Mouse (Mus musculus) intestine, postnatal 0 days (tissue): Measurements from ENCODE around the gene Psmd5. TPM values are rescaled to one million over a fixed set of nuclear protein-coding genes. Genes with fewer than 3 reads are reported as not detected.
"Not testable (repeated sequence)": the region's sequence is repeated elsewhere in the genome, so short reads cannot be mapped to it uniquely, and the experiment has no call there.

Experiments
- ATAC-seq: fragments of 200-750 bp; cut with Nextera tagmentation; 2 replicates; pipeline ENCODE4 v1.8.0; 2017; ENCODE audit warnings: mild to moderate bottlenecking, moderate TSS enrichment, moderate library complexity
- H3K27ac ChIP-seq: fragments of 300-500 bp; sonication (generic); 2 replicates; pipeline ENCODE4 v1.5.1; 2014; ENCODE audit warnings: mild to moderate bottlenecking, low read depth, low read length, moderate library complexity
- H3K27me3 ChIP-seq: fragments of 300-500 bp; sonication (generic); replicated peaks from 2 replicates; pipeline ENCODE4 v1.6.1; 2014; ENCODE audit warnings: low read length, mixed read lengths; ENCODE audit not compliant: control insufficient read depth, insufficient read depth
- H3K36me3 ChIP-seq: fragments of 300-500 bp; sonication (generic); 2 replicates; pipeline ENCODE4 v1.6.1; 2014; ENCODE audit warnings: mild to moderate bottlenecking, moderate library complexity; ENCODE audit not compliant: control insufficient read depth, insufficient read depth
- H3K4me1 ChIP-seq: fragments of 300-500 bp; sonication (generic); replicated peaks from 2 replicates; pipeline ENCODE4 v1.6.1; 2014; ENCODE audit warnings: antibody characterized with exemption, low read length, mixed read lengths; ENCODE audit not compliant: control insufficient read depth, insufficient read depth
- H3K4me2 ChIP-seq: fragments of 300-500 bp; sonication (generic); replicated peaks from 2 replicates; pipeline ENCODE4 v1.6.1; 2014; ENCODE audit warnings: low read depth, mild to moderate bottlenecking, moderate library complexity
- H3K4me3 ChIP-seq: fragments of 300-500 bp; sonication (generic); 2 replicates; pipeline ENCODE4 v1.5.1; 2014; ENCODE audit warnings: low read depth, low read length
- H3K9ac ChIP-seq: fragments of 300-500 bp; sonication (generic); 2 replicates; pipeline ENCODE4 v1.6.1; 2014; ENCODE audit warnings: mild to moderate bottlenecking, low read depth, low read length
- H3K9me3 ChIP-seq: fragments of 300-500 bp; sonication (generic); 2 replicates; pipeline ENCODE4 v1.6.1; 2016; ENCODE audit warnings: mixed run types; ENCODE audit not compliant: control insufficient read depth
- CTCF ChIP-seq: sonication (generic); IDR thresholded peaks from 2 replicates; pipeline ENCODE4 v1.5.1; 2016; ENCODE audit warnings: low read depth, mild to moderate bottlenecking, control low read depth, antibody characterized with exemption, moderate library complexity
- WGBS: fragments of 180-500 bp; shearing (Covaris S2); extraction: QIAGEN DNeasy Blood & Tissue Kit; methylation state at CpG from one replicate; pipeline ENCODE4 v1.1.7; 2014; 5-methylcytosine and 5-hydroxymethylcytosine counted together
- polyA plus RNA-seq: library from polyadenylated mRNA; unstranded; fragments of >200 nt; fragmentation: Nextera tagmentation; extraction: Ambion mirVana; gene quantifications from 2 replicates; pipeline ENCODE4 v1.2.1, GENCODE M21; 2015

Gene Psmd5
- polyA plus RNA-seq, 1 experiment from 2014 or later: 47.5 TPM

DNA sequence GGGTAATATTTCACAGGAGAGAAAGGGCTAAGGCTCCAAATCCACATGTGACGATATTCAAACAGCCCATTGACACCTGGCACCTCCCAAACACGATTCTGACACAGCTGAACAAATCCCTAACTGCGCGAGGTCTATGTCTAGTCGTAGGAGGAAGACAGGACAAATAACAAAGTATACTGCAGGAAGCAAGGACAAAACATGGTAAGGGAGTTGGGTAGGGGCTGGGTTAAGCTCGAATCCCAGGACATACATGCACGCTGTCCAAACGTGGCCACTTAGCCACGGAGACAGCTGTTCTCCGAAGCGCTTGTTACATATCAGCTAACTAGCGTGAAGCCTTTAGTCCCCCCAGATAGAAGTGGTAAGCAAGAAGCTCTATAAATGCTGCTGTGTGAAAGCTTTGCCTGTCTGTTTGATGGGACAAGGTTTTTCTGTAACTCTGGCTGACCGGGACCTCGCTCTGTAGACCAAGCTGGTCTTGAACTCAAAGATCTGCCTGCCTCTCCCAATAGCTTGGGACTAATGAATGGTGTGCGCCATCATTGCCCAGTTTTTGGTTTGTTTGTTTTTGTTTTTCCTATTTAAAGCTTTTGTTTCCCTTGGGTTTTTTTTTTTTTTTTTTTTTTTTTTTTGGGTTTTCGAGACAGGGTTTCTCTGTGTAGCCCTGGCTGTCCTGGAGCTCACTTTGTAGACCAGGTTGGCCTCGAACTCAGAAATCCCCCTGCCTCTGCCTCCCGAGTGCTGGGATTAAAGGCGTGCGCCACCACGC is 48.1 kb downstream of the Psmd5 start:
- H3K36me3 ChIP-seq: no peaks in the 10 kb centered on the region
- no peaks in the 10 kb centered on the region for H3K27me3 ChIP-seq
- peak overlapping the region; percentile 75 for H3K4me2 ChIP-seq
- peak overlapping the region; percentile 88; the same call in 1 of the 2 replicates for H3K27ac ChIP-seq
- H3K4me1 ChIP-seq: 0 out of 2 replicates have a peak, but pooled peaks cover 9% of the 10 kb centered on the region
- ATAC-seq: peak; percentile 11; the same call in 1 of the 2 replicates
- WGBS: 36% methylated on average over 20 of the region's 21 CpGs
- TF ChIP-seq CTCF: no peak
- no peaks in the 10 kb centered on the region for H3K9me3 ChIP-seq
- H3K9ac ChIP-seq: peak overlapping the region; percentile 98
- H3K4me3 ChIP-seq: peak overlapping the region; percentile 95

GRCm38 (mm10) chr2:34825827-34826459 is 48.8 kb downstream of the Psmd5 start, which contains the start of gene Fbxw2:
Gene Fbxw2 (minus strand): TSS chr2:34826311.
- ATAC-seq: peak; percentile 97
- no peak for TF ChIP-seq CTCF
- peak within 1 kb of the TSS; percentile 75 for H3K4me2 ChIP-seq
- H3K4me3 ChIP-seq: peak within 1 kb of the TSS; percentile 95
- peak within 1 kb of the TSS; percentile 88 for H3K27ac ChIP-seq
- H3K9me3 ChIP-seq: no peaks in the 10 kb centered on the region
- 0 out of 2 replicates have a peak, but pooled peaks cover 9% of the 10 kb centered on the region for H3K4me1 ChIP-seq
- no peaks in the 10 kb centered on the region for H3K27me3 ChIP-seq
- WGBS: under 1% methylated on average over 55 of the region's 57 CpGs
- peaks cover 3% of the 10 kb centered on the region; the same call in 1 of the 2 replicates for H3K36me3 ChIP-seq
- peak within 1 kb of the TSS; percentile 98 for H3K9ac ChIP-seq

GRCm38 (mm10) chr2:34818492-34818891 is 56.3 kb downstream of the Psmd5 start:
- no peak overlapping the region for H3K27ac ChIP-seq
- H3K4me3 ChIP-seq: no peak overlapping the region
- 91% methylated on average over 2 of the region's 2 CpGs for WGBS
- H3K27me3 ChIP-seq: no peaks in the 10 kb centered on the region
- H3K9me3 ChIP-seq: no peaks in the 10 kb centered on the region
- no peak overlapping the region for H3K9ac ChIP-seq
- H3K36me3 ChIP-seq: peaks cover 24% of the 10 kb centered on the region
- no peaks in the 10 kb centered on the region for H3K4me1 ChIP-seq
- ATAC-seq: no peak
- no peak overlapping the region for H3K4me2 ChIP-seq
- TF ChIP-seq CTCF: 0 out of 2 replicates have a peak, but pooled peaks have one; percentile 11

GRCm38 (mm10) chr2:34815893-34816292 is 58.9 kb downstream of the Psmd5 start:
- not testable (repeated sequence) for H3K4me3 ChIP-seq, H3K4me2 ChIP-seq, H3K27ac ChIP-seq, H3K27me3 ChIP-seq, H3K9me3 ChIP-seq, H3K4me1 ChIP-seq, H3K9ac ChIP-seq, ATAC-seq
- peaks cover 41% of the 10 kb centered on the region for H3K36me3 ChIP-seq
- WGBS: 88% methylated on average over 2 of the region's 2 CpGs

- H3K4me3 ChIP-seq: no peak overlapping the region
- no peaks in the 10 kb centered on the region for H3K27me3 ChIP-seq
- no peak for TF ChIP-seq CTCF
- H3K27ac ChIP-seq: no peak overlapping the region
- peaks cover 56% of the 10 kb centered on the region for H3K36me3 ChIP-seq
- no peak overlapping the region for H3K4me2 ChIP-seq
- H3K9ac ChIP-seq: no peak overlapping the region
- no peaks in the 10 kb centered on the region for H3K4me1 ChIP-seq
- no peaks in the 10 kb centered on the region for H3K9me3 ChIP-seq
- no peak for ATAC-seq
- WGBS: 85% methylated on average over 7 of the region's 7 CpGs
Observed at GRCm38 (mm10) chr2:34812706-34813105, 62.1 kb downstream of the Psmd5 start.

DNA sequence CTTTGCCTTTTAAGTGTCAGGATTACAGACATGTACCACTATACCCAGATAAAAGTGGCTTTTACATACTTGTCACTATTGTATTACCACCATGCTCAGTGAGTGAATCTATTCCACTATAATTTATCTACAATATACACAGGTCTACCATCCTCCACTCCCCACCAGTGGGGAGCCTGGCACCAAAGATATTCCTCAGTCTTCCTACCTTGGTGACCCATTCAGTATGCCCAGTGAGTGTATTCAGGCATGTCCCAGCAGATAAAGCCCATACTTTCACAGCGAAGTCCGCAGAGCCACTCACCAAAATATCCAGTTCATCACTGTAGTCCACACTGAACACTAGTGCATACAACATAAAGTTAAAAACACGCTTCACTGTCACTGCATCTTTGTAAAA is 64.0 kb downstream of the Psmd5 start:
- H3K9ac ChIP-seq: no peak overlapping the region
- no peaks in the 10 kb centered on the region for H3K9me3 ChIP-seq
- 92% methylated on average over 3 of the region's 3 CpGs for WGBS
- TF ChIP-seq CTCF: no peak
- H3K27ac ChIP-seq: no peak overlapping the region
- no peak overlapping the region for H3K4me3 ChIP-seq
- no peak for ATAC-seq
- H3K36me3 ChIP-seq: peaks cover 51% of the 10 kb centered on the region
- H3K4me2 ChIP-seq: no peak overlapping the region
- no peaks in the 10 kb centered on the region for H3K27me3 ChIP-seq
- no peaks in the 10 kb centered on the region for H3K4me1 ChIP-seq
